In the genomic region with DNA sequence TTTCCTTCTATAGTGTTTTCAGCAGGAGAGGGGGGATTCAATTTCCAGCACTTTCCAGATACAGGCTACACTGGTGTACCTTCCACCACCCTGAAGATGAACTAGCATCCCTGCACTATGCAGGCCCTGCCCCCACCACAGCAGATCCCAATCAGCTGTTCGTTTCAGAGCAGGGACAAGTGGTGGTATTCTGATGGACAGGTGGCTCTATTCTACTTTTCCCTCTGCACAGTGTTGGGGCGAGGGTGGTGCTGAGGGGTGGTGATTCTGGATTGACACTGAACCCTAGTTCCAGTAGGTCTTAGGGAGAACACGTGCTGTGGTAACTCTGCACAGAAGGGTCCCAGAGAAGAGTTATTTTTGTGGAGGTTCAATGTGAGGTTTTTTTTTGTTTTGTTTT, we compare ENCODE assay signal across 14 mouse cellular contexts. TPM values are rescaled to one million over a fixed set of nuclear protein-coding genes. Genes with fewer than 3 reads are reported as not detected.
A peak's percentile ranks its signal among the peaks of the same experiment; 100 is the strongest.
DNase-seq lines count a peak whose midpoint lies in the region; ATAC-seq and TF ChIP-seq lines count a peak whose summit lies in the region.
"Had no signal": no experiment of that assay in that cellular context is flagged by ENCODE, and none has a peak within 500 bp of the region (broad histone marks: within the 10 kb centered on the region; RNA-seq: fewer than 3 reads in every experiment).

No protein-coding gene starts in this region.

- no peak for DNase-seq in heart, adult 18-20 months
- no peak for DNase-seq in lung, postnatal 10 days
- no peak for DNase-seq in embryo, embryonic 9.5 days (ENCODE audit: extremely low spot score)
- DNase-seq: adrenal gland, adult 2 months; cerebellum, adult 2 months had no signal

- WGBS in heart, embryonic 15.5 days, result 52% methylated on average over 3 of the region's 3 CpGs
- WGBS in lung, embryonic 15.5 days, result 50% methylated on average over 3 of the region's 3 CpGs
- WGBS in intestine, embryonic 15.5 days, result 57% methylated on average over 3 of the region's 3 CpGs
- WGBS in small intestine, adult 2 months, result 39% methylated on average over 3 of the region's 3 CpGs

- no peak overlapping the region for H3K4me2 ChIP-seq in heart, embryonic 15.5 days
- H3K4me2 ChIP-seq in lung, embryonic 15.5 days, result no peak overlapping the region
- no peak overlapping the region for H3K4me2 ChIP-seq in intestine, embryonic 15.5 days (replicated peaks)
- H3K4me2 ChIP-seq: forebrain, embryonic 12.5 days; liver, embryonic 11.5 days; neural tube, embryonic 12.5 days had no signal

- TF ChIP-seq POLR2A in small intestine, adult 2 months (IDR thresholded peaks at IDR 0.05; ENCODE audit: low read depth, low read length), result no peak

- ATAC-seq in heart, embryonic 15.5 days (replicated peaks; ENCODE audit: insufficient number of reproducible peaks, insufficient read depth, low FRiP score, low read depth), result no peak
- ATAC-seq in lung, embryonic 15.5 days (ENCODE audit: borderline replicate concordance, extremely low read depth, low FRiP score, low TSS enrichment), result no peak
- no peak for ATAC-seq in intestine, embryonic 15.5 days
- ATAC-seq: CD4-positive, CD25-positive, alpha-beta regulatory T cell, adult 4 months; hindbrain, postnatal 0 days had no signal

- no peaks in the 10 kb centered on the region for H3K36me3 ChIP-seq in heart, embryonic 15.5 days
- H3K36me3 ChIP-seq in lung, embryonic 15.5 days, result no peaks in the 10 kb centered on the region
- H3K36me3 ChIP-seq in intestine, embryonic 15.5 days, result no peaks in the 10 kb centered on the region
- no peaks in the 10 kb centered on the region for H3K36me3 ChIP-seq in small intestine, adult 2 months (ENCODE audit: control insufficient read depth, insufficient read depth, low read length)
- H3K36me3 ChIP-seq: forebrain, embryonic 12.5 days; neural tube, embryonic 12.5 days had no signal

- no peaks in the 10 kb centered on the region for H3K27me3 ChIP-seq in heart, embryonic 15.5 days
- no peaks in the 10 kb centered on the region for H3K27me3 ChIP-seq in lung, embryonic 15.5 days
- no peaks in the 10 kb centered on the region for H3K27me3 ChIP-seq in intestine, embryonic 15.5 days (replicated peaks)
- no peaks in the 10 kb centered on the region for H3K27me3 ChIP-seq in small intestine, adult 2 months (ENCODE audit: control insufficient read depth, insufficient read depth, low read length)
- H3K27me3 ChIP-seq: forebrain, embryonic 12.5 days; neural tube, embryonic 12.5 days had no signal

- H3K4me1 ChIP-seq in heart, embryonic 15.5 days (replicated peaks), result peaks cover 53% of the 10 kb centered on the region
- peaks cover 42% of the 10 kb centered on the region for H3K4me1 ChIP-seq in lung, embryonic 15.5 days
- H3K4me1 ChIP-seq in intestine, embryonic 15.5 days (replicated peaks), result peaks cover 18% of the 10 kb centered on the region
- H3K4me1 ChIP-seq in small intestine, adult 2 months (ENCODE audit: control insufficient read depth, insufficient read depth, insufficient read length, low read length), result peaks cover 14% of the 10 kb centered on the region; the same call in 1 of the 2 replicates
- H3K4me1 ChIP-seq: forebrain, embryonic 12.5 days; neural tube, embryonic 12.5 days had no signal

- no peaks in the 10 kb centered on the region for H3K9me3 ChIP-seq in heart, embryonic 15.5 days (replicated peaks)
- no peaks in the 10 kb centered on the region for H3K9me3 ChIP-seq in lung, embryonic 15.5 days
- H3K9me3 ChIP-seq in intestine, embryonic 15.5 days, result no peaks in the 10 kb centered on the region
- H3K9me3 ChIP-seq: forebrain, embryonic 12.5 days; neural tube, embryonic 12.5 days had no signal

- H3K4me3 ChIP-seq in heart, embryonic 15.5 days, result no peak overlapping the region
- H3K4me3 ChIP-seq in lung, embryonic 15.5 days, result no peak overlapping the region
- no peak overlapping the region for H3K4me3 ChIP-seq in intestine, embryonic 15.5 days (replicated peaks)
- H3K4me3 ChIP-seq in small intestine, adult 2 months (ENCODE audit: low read depth, low read length), result no peak overlapping the region
- H3K4me3 ChIP-seq: forebrain, embryonic 12.5 days; neural tube, embryonic 12.5 days had no signal

- TF ChIP-seq CTCF in small intestine, adult 2 months (IDR thresholded peaks at IDR 0.05; ENCODE audit: extremely low read depth, insufficient read length, insufficient replicate concordance, low read depth, low read length), result no peak

- H3K9ac ChIP-seq in heart, embryonic 15.5 days, result no peak overlapping the region
- no peak overlapping the region for H3K9ac ChIP-seq in lung, embryonic 15.5 days
- no peak overlapping the region for H3K9ac ChIP-seq in intestine, embryonic 15.5 days
- H3K9ac ChIP-seq: forebrain, embryonic 12.5 days; neural tube, embryonic 12.5 days had no signal

- H3K27ac ChIP-seq in heart, embryonic 15.5 days, result peak overlapping the region; percentile 56
- peak overlapping the region; percentile 62 for H3K27ac ChIP-seq in lung, embryonic 15.5 days
- H3K27ac ChIP-seq in intestine, embryonic 15.5 days, result peak overlapping the region; percentile 25; the same call in 1 of the 2 replicates
- H3K27ac ChIP-seq in small intestine, adult 2 months (ENCODE audit: insufficient read depth, low read depth, low read length), result peak overlapping the region; percentile 42; the same call in 1 of the 2 replicates
- H3K27ac ChIP-seq: forebrain, embryonic 12.5 days; hindbrain, postnatal 0 days; neural tube, embryonic 12.5 days had no signal

RNA-seq across cellular contexts. Expression of a gene that starts 43.2 kb away (rescaled TPM):
- 164 and 188 TPM in 2 replicates for polyA plus RNA-seq in heart, embryonic 15.5 days (2015; fragmentation: Nextera tagmentation; extraction: Ambion mirVana)
- total RNA-seq in heart, adult 18-20 months (2021), result 100 to 1,000 TPM; 382 to 400 TPM
- 89.4 and 96.5 TPM in 2 replicates for polyA plus RNA-seq in lung, embryonic 15.5 days (2015; fragmentation: Nextera tagmentation; extraction: Ambion mirVana)
- polyA plus RNA-seq in intestine, embryonic 15.5 days (2015; fragmentation: Nextera tagmentation; extraction: Ambion mirVana), result 50.0 and 50.1 TPM in 2 replicates
- polyA plus RNA-seq in small intestine, adult 2 months (2012; rRNA removed), result 19.6 and 30.7 TPM in 2 replicates
